Mouse (Mus musculus) lung, adult 2 months (tissue): Measurements from ENCODE around the gene Dpf1.

Experiments used
- CTCF ChIP-seq: fragments of 200-500 bp; IDR thresholded peaks from 2 replicates; pipeline ENCODE4 v1.5.1; 2011; ENCODE audit warnings: mild to moderate bottlenecking, low read length, control low read depth; ENCODE audit not compliant: insufficient read depth
- POLR2A ChIP-seq: fragments of 200-500 bp; IDR thresholded peaks from 2 replicates; pipeline ENCODE4 v1.6.1; 2011; ENCODE audit warnings: low read depth, mild to moderate bottlenecking, control low read depth, low read length, borderline replicate concordance; ENCODE audit errors: extremely low read depth

GRCm38 (mm10) chr7:29257368-29257767 lies 46.4 kb upstream of the Dpf1 start:
- no peak for TF ChIP-seq CTCF
- no peak for TF ChIP-seq POLR2A
